Mouse (Mus musculus) urinary bladder, postnatal 36 days (tissue): ENCODE results near the gene Cenpa.

Experiments
- DNase-seq, 2 experiments: peaks; one replicate each; pipeline ENCODE4 v3.0.0; 2022; ENCODE audit warnings: low spot score in 2 of 2, mixed read lengths in 1 of 2

Gene Cenpa

DNA sequence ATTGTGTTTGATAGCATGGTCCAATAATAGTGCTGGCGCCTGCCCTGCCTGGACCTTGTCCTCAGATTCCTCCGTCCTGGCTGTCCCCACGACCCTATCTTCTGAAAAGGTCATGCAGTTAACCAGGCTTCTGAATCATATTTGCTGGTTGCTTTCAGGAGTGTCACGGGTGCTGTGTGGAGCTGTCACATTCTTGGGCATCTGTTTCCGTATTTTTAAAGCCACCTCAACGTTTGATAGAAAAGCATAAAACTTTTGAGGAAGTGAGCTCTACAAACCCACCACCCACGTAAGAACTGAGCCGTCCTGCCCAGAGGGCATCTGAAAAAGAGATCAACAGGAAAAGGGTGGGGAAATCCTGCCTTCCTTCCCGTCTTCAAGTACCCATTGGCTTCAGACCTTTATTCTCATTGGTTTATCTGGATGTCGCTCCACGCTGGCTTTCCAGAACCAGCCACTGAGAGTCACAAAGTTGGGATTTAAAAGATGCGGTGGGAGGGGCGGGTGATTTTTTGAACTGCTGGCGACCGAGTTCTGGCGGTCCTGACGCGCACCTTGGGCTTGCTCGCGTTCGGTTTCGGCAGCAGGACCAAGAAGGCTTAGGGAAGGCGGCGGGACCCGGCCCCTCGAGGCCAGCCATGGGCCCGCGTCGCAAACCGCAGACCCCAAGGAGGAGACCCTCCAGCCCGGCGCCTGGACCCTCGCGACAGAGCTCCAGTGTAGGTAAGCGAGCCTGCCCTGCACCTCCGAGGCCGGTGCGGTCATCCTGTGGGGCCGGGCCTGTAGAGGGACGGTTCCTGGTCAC is at the start of gene Cenpa:
TSS of gene Cenpa (plus strand) at position 387 of the 805 bp plus-strand sequence.
- DNase-seq = peak; percentile 80 to 87

- DNase-seq = no peak
These were observed 49.2 kb upstream of the Cenpa start for GRCm38 (mm10) chr5:30617357-30617756.

- peak in 1 of 2 experiments; percentile 70 for DNase-seq
These were observed 48.7 kb upstream of the Cenpa start for GRCm38 (mm10) chr5:30617851-30618250.

DNA sequence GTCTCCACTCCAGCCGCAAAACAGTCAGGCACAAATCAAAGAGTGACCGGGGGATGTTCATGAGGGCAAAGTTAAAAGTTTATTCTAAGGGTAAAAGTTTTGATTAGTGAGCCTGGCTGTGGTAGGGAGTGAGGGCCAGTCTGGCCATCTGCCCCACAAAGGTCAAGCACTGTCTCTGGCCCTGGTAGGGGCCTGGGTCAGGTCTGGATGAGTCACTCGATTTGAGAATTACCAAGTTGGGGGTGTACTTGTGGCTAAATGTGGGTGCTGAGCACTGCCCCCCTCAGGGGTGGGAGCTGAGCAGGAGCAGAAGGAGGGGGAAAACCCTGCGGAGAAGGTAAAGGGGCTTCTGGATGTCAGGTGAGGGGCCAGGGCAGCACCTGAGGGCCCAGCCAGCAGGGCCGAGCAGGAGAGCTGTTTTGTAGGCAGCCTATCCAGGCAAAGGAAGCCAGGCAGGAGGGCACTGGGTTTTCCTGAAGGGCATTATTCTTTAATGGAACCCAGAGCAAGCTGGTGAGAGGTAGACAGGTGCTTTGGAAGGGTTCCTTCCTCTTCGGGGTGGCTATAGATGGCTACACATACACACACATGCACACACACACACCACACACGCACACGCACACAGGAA is 48.1 kb upstream of the Cenpa start:
- DNase-seq = no peak

GRCm38 (mm10) chr5:30619211-30619610 is 47.4 kb upstream of the Cenpa start:
- no peak for DNase-seq

- no peak for DNase-seq
These were observed 46.0 kb upstream of the Cenpa start for GRCm38 (mm10) chr5:30620567-30620966.

DNA sequence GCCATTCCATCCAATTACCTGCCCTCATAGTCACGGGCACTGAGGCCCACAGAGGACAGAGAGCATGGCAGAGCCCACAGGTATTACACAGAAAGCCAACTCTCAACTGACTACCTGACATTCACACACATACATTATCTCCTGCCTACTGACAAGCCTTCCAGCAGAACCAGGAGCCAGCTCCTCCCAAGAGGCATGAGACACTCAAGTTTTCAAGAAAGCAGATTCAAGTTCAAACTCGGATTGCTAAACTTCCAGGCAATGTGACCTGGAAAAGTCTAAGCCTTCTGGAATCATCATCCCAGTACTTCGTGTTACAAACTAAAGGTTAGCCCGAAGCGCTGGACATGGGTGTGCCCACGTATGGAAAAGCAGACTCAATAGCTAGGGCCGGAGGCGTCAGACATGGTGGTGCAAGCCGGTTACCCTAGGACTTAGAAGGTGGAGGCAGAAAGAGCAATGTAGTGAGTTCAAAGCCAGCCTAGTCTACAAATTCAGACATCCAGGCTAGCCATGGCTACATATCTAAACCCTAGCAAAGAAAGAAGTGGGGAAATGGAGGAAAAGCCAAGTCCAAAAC is 45.3 kb upstream of the Cenpa start:
- no peak for DNase-seq

- DNase-seq = no peak
These were observed 44.8 kb upstream of the Cenpa start for GRCm38 (mm10) chr5:30621844-30622176.

GRCm38 (mm10) chr5:30622177-30622840 is 44.3 kb upstream of the Cenpa start:
- no peak for DNase-seq

DNA sequence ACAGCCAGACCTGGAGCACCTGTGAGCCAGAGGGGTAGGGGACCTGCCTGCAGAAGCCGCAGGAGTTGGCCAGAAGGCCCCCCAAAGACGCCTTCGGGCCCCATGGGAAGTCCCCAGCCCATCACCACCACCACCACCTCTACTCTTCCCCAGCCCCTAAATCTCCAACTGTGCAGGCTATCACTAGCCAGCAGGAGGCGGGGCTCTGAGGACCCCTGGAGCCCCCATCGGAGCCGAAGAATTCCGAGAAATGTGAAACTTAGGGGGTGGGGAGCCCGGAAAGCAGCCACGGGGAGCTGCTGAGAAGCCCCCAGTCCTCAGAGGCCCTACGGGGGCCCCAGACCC is 43.8 kb upstream of the Cenpa start:
- DNase-seq = no peak

- DNase-seq = no peak
These were observed 43.2 kb upstream of the Cenpa start for GRCm38 (mm10) chr5:30623380-30623779.

GRCm38 (mm10) chr5:30624311-30624710 is 42.3 kb upstream of the Cenpa start:
- DNase-seq = no peak

- no peak for DNase-seq
These were observed 41.7 kb upstream of the Cenpa start for GRCm38 (mm10) chr5:30624908-30625307.

GRCm38 (mm10) chr5:30625379-30625778 is 41.2 kb upstream of the Cenpa start:
- no peak for DNase-seq

GRCm38 (mm10) chr5:30626331-30627105 is 40.1 kb upstream of the Cenpa start:
- no peak for DNase-seq

GRCm38 (mm10) chr5:30628511-30628910 is 38.1 kb upstream of the Cenpa start:
- no peak for DNase-seq

- DNase-seq = no peak
These were observed 36.2 kb upstream of the Cenpa start for GRCm38 (mm10) chr5:30630401-30630800.

DNA sequence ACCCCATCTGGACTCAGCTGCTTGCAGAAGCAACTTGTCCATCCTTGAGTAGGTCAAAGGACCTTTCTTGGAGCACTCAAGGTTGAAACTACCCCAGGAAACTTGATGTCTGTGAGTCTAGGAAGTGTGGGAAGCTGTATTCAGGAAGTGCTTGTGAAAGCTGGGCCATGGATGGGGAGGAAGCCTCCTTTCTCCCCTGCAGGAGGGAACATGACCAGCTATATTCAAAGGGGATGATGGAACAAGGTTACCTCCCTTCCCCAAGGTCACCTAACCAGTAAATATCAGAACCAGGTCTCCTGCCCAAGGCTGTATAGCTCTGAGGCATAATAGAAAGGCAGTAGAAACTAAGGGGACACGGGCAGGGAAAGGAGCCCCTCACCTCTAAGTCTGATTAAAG is 34.4 kb upstream of the Cenpa start:
- no peak for DNase-seq

DNA sequence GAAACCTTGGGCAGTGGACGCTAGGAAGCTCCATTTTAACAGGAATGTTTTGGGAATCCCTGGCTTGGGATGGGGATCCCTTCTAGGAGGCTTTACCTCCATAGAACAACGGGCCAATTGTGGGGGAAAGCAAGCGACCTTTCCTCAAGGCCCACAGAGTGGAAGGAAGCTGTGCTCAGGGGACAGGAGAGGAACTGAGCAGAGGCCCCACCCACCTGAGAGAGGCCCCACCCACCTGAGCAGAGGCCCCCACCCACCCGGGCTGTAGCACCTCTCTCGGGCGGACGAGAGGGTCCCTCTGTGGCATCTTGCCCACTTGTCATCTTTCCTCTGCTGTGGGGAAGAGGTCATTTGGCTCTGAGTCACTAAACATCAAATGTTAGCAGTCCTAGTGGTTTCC is 29.6 kb upstream of the Cenpa start:
- DNase-seq = no peak

- DNase-seq = peak; percentile 67 to 82
These were observed 28.5 kb upstream of the Cenpa start for GRCm38 (mm10) chr5:30638041-30638440.

GRCm38 (mm10) chr5:30643477-30644179 is 22.9 kb upstream of the Cenpa start:
- DNase-seq = no peak
